Mouse (Mus musculus) brain, embryonic 14.5 days (tissue): ENCODE data around the gene Cacna2d3. TPM values are rescaled to one million over a fixed set of nuclear protein-coding genes. Genes with fewer than 3 reads are reported as not detected.

Source experiments
- DNase-seq: peaks from one replicate; pipeline ENCODE4 v3.0.0-alpha.2; 2011; ENCODE audit warnings: low read depth
- CTCF ChIP-seq: fragments of 200-500 bp; IDR thresholded peaks from 2 replicates; pipeline ENCODE4 v1.5.1; 2012; ENCODE audit warnings: inconsistent platforms, mild to moderate bottlenecking, moderate library complexity, borderline replicate concordance; ENCODE audit not compliant: insufficient read depth, insufficient read length; ENCODE audit errors: extremely low read depth
- POLR2A ChIP-seq: fragments of 200-500 bp; IDR thresholded peaks from 2 replicates; pipeline ENCODE4 v1.6.1; 2012; ENCODE audit warnings: mild to moderate bottlenecking, inconsistent platforms, borderline replicate concordance; ENCODE audit not compliant: poor library complexity, insufficient read depth, insufficient read length, severe bottlenecking; ENCODE audit errors: extremely low read depth
- polyA plus RNA-seq: library from polyadenylated mRNA; depleted of rRNA; stranded (reverse); fragments of >200 nt; gene quantifications from 2 replicates; pipeline ENCODE4 v1.2.3, GENCODE M21; 2012

Gene Cacna2d3
- polyA plus RNA-seq, 1 experiment: 32.5 TPM

GRCm38 (mm10) chr14:29073747-29074146, 647.9 kb downstream of the Cacna2d3 start:
- DNase-seq: peak; percentile 83
- TF ChIP-seq POLR2A: no peak
- peak; percentile 31; the same call in 1 of the 2 replicates for TF ChIP-seq CTCF

- no peak for DNase-seq
- TF ChIP-seq CTCF (no peak), POLR2A (no peak)
Observed at GRCm38 (mm10) chr14:29062676-29063075, 659.0 kb downstream of the Cacna2d3 start.

- TF ChIP-seq CTCF (no peak), POLR2A (no peak)
- DNase-seq: no peak
Observed at GRCm38 (mm10) chr14:29061491-29061890, 660.2 kb downstream of the Cacna2d3 start.

- DNase-seq: peak; percentile 9
- TF ChIP-seq CTCF (no peak), POLR2A (no peak)
Observed at GRCm38 (mm10) chr14:29060679-29061078, 661.0 kb downstream of the Cacna2d3 start.

- TF ChIP-seq POLR2A (no peak), CTCF (no peak)
- DNase-seq: no peak
Observed at GRCm38 (mm10) chr14:29051951-29052835, 669.5 kb downstream of the Cacna2d3 start.

GRCm38 (mm10) chr14:29042355-29042754, 679.3 kb downstream of the Cacna2d3 start:
- TF ChIP-seq CTCF (no peak), POLR2A (no peak)
- DNase-seq: no peak

GRCm38 (mm10) chr14:29041498-29041897, 680.2 kb downstream of the Cacna2d3 start:
- TF ChIP-seq POLR2A: no peak
- TF ChIP-seq CTCF: no peak
- no peak for DNase-seq

GRCm38 (mm10) chr14:29040606-29041364, 680.9 kb downstream of the Cacna2d3 start:
- TF ChIP-seq POLR2A (no peak), CTCF (no peak)

GRCm38 (mm10) chr14:29038246-29038645, 683.4 kb downstream of the Cacna2d3 start:
- peak; percentile 69 for DNase-seq
- no peak for TF ChIP-seq CTCF
- TF ChIP-seq POLR2A: no peak

More at GRCm38 (mm10) chr14:29040606-29041364, 680.9 kb downstream of the Cacna2d3 start:
- peak; percentile 89 for DNase-seq

- TF ChIP-seq POLR2A (no peak), CTCF (no peak)
- DNase-seq: no peak
Observed at GRCm38 (mm10) chr14:29031858-29032395, 689.7 kb downstream of the Cacna2d3 start.

GRCm38 (mm10) chr14:29030519-29030918, 691.1 kb downstream of the Cacna2d3 start:
- peak; percentile 78 for DNase-seq
- TF ChIP-seq POLR2A: no peak
- no peak for TF ChIP-seq CTCF

- TF ChIP-seq POLR2A (no peak), CTCF (no peak)
- no peak for DNase-seq
Observed at GRCm38 (mm10) chr14:29029896-29030420, 691.7 kb downstream of the Cacna2d3 start.

GRCm38 (mm10) chr14:29029107-29029469, 692.6 kb downstream of the Cacna2d3 start:
- peak; percentile 92 for DNase-seq
- TF ChIP-seq POLR2A: no peak
- TF ChIP-seq CTCF: no peak

GRCm38 (mm10) chr14:29028391-29029106, 693.1 kb downstream of the Cacna2d3 start:
- TF ChIP-seq CTCF (no peak), POLR2A (no peak)
- DNase-seq: peak; percentile 57
